Mouse (Mus musculus): ENCODE data around the gene Rbl2. TPM values are rescaled to one million over a fixed set of nuclear protein-coding genes. Genes with fewer than 3 reads are reported as not detected.
A peak's percentile ranks its signal among the peaks of the same experiment; 100 is the strongest.

The Rbl2 gene
- polyA plus RNA-seq, 1 experiment from 2014 or later, result 19.5 TPM

DNA sequence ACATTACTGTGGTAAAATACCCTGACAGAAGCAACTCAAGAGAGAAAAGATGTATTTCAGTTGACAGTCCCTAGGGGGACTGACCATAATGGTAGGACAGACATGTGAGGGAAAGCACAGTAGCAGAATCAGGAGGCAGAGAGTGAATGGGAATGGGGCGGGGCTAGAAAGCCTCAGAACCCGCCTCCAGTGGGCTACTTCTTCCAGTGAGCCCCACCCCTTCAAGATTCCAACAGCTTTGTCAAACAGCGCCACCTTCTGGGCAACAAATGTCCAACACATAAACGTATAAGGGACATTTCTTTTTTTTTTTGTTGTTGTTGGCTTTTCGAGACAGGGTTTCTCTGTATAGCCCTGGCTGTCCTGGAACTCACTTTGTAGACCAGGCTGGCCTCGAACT, 84.7 kb downstream of the Rbl2 start:
- no peaks in the 10 kb centered on the region; the same call in 1 of the 2 replicates for H3K9me3 ChIP-seq (ENCODE audit: low read depth, low read length)
- 45% methylated on average over 6 of the region's 6 CpGs for WGBS
- no peak overlapping the region for H3K4me2 ChIP-seq
- no peaks in the 10 kb centered on the region for H3K4me1 ChIP-seq (ENCODE audit: insufficient read depth)
- H3K27ac ChIP-seq (ENCODE audit: low read depth), result no peak overlapping the region
- H3K4me3 ChIP-seq (ENCODE audit: low read depth, low read length), result no peak overlapping the region
- ATAC-seq (ENCODE audit: insufficient read depth) (no peak), DNase-seq (peak; percentile 60)
- H3K9ac ChIP-seq, result no peak overlapping the region
- no peaks in the 10 kb centered on the region for H3K27me3 ChIP-seq (ENCODE audit: insufficient read depth, low read length)
- peak; percentile 53 for TF ChIP-seq CTCF (IDR thresholded peaks at IDR 0.05; ENCODE audit: low read depth)
- no peaks in the 10 kb centered on the region for H3K36me3 ChIP-seq (ENCODE audit: insufficient read depth)

DNA sequence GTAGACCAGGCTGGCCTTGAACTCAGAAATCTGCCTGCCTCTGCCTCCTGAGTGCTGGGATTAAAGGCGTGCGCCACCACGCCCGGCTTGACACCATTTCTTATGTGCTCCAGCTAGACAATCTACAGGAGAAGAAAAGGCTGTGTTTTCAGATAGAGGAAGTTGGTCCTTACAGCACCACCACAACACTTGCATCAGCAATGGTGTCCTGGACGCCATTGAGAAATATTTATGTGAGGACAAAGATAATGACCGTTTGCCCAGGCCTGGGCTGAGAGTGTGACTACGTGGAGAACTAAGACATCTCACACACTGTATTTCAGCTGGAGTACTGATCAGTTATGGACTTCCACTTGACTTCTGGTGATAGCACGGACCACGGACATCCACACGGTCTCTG, 88.8 kb downstream of the Rbl2 start:
- Histone ChIP-seq H3K36me3 (ENCODE audit: insufficient read depth) (no peaks in the 10 kb centered on the region), H3K4me3 (ENCODE audit: low read depth, low read length) (no peak overlapping the region), H3K9ac (no peak overlapping the region), H3K27me3 (ENCODE audit: insufficient read depth, low read length) (no peaks in the 10 kb centered on the region), H3K4me1 (ENCODE audit: insufficient read depth) (no peaks in the 10 kb centered on the region), H3K9me3 (ENCODE audit: low read depth, low read length) (no peaks in the 10 kb centered on the region; the same call in 1 of the 2 replicates), H3K4me2 (no peak overlapping the region), H3K27ac (ENCODE audit: low read depth) (no peak overlapping the region)
- no peak for DNase-seq
- WGBS, result 86% methylated on average over 10 of the region's 10 CpGs
- ATAC-seq (ENCODE audit: insufficient read depth), result no peak
- no peak for TF ChIP-seq CTCF (IDR thresholded peaks at IDR 0.05; ENCODE audit: low read depth)

DNA sequence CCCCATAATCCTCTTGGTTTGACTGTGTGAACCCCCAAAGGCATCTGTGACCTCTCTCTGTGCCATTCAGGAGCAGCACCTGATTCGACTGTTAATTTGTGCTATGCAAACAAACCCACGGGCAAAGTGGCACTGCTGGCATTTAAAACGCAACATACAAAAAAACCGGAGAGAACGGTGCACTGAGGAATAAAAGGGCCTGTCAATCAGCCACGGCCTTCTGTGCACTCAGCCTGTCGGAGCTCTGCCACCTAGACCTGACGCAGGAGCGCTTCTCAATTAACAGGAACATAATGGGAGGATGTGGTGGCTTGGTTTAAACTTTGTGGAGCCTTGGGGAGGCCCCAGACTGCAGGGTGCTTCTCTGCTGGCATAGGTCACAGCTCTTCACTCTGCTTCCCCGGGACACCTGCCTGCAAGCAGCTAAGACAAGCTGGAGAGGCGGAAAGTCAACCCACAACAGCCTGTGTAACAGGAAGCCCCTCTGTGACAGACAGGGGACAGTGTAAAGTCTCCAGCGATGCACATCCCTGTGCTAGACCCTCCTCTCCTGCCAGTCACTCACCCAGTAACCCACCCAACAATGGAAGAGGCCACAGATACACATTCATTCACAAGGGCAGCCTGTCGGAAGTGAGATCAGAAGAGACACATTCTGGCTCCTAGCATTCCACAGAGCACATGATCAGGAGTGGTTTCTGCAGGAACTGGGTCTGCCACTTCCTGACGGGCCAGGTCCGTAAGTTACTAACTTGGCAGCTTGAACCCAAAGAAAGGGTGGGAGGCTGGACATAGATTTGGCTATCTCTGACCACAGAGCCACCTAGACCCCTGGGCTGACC, 90.3 kb downstream of the Rbl2 start:
- Histone ChIP-seq H3K4me2 (no peak overlapping the region), H3K9me3 (ENCODE audit: low read depth, low read length) (peaks cover 4% of the 10 kb centered on the region; the same call in 1 of the 2 replicates), H3K4me3 (ENCODE audit: low read depth, low read length) (no peak overlapping the region), H3K36me3 (ENCODE audit: insufficient read depth) (no peaks in the 10 kb centered on the region), H3K4me1 (ENCODE audit: insufficient read depth) (no peaks in the 10 kb centered on the region), H3K9ac (no peak overlapping the region), H3K27ac (ENCODE audit: low read depth) (no peak overlapping the region), H3K27me3 (ENCODE audit: insufficient read depth, low read length) (no peaks in the 10 kb centered on the region)
- DNase-seq (no peak), ATAC-seq (ENCODE audit: insufficient read depth) (no peak)
- no peak for TF ChIP-seq CTCF (IDR thresholded peaks at IDR 0.05; ENCODE audit: low read depth)
- WGBS, result 56% methylated on average over 15 of the region's 15 CpGs

GRCm38 (mm10) chr8:91170152-91170551, 100.3 kb downstream of the Rbl2 start:
- H3K4me1 ChIP-seq (ENCODE audit: insufficient read depth), result peaks cover 4% of the 10 kb centered on the region; the same call in 1 of the 2 replicates
- TF ChIP-seq CTCF (IDR thresholded peaks at IDR 0.05; ENCODE audit: low read depth), result no peak
- no peak overlapping the region for H3K4me3 ChIP-seq (ENCODE audit: low read depth, low read length)
- H3K27me3 ChIP-seq (ENCODE audit: insufficient read depth, low read length), result no peaks in the 10 kb centered on the region
- H3K9me3 ChIP-seq (ENCODE audit: low read depth, low read length), result peaks cover under 1% of the 10 kb centered on the region; the same call in 1 of the 2 replicates
- DNase-seq (peak; percentile 14), ATAC-seq (ENCODE audit: insufficient read depth) (no peak)
- H3K36me3 ChIP-seq (ENCODE audit: insufficient read depth), result no peaks in the 10 kb centered on the region
- H3K9ac ChIP-seq, result no peak overlapping the region
- H3K27ac ChIP-seq (ENCODE audit: low read depth), result no peak overlapping the region
- H3K4me2 ChIP-seq, result no peak overlapping the region
- 55% methylated on average over 6 of the region's 6 CpGs for WGBS

- Histone ChIP-seq H3K4me2 (no peak overlapping the region), H3K9me3 (ENCODE audit: low read depth, low read length) (no peaks in the 10 kb centered on the region), H3K9ac (no peak overlapping the region), H3K27ac (ENCODE audit: low read depth) (no peak overlapping the region), H3K4me3 (ENCODE audit: low read depth, low read length) (no peak overlapping the region), H3K27me3 (ENCODE audit: insufficient read depth, low read length) (no peaks in the 10 kb centered on the region), H3K36me3 (ENCODE audit: insufficient read depth) (no peaks in the 10 kb centered on the region), H3K4me1 (ENCODE audit: insufficient read depth) (peaks cover 4% of the 10 kb centered on the region; the same call in 1 of the 2 replicates)
- WGBS, result 47% methylated on average over 14 of the region's 14 CpGs
- TF ChIP-seq CTCF (IDR thresholded peaks at IDR 0.05; ENCODE audit: low read depth), result no peak
- DNase-seq (no peak), ATAC-seq (ENCODE audit: insufficient read depth) (no peak)
Observed at GRCm38 (mm10) chr8:91170914-91171313, 101.1 kb downstream of the Rbl2 start.

DNA sequence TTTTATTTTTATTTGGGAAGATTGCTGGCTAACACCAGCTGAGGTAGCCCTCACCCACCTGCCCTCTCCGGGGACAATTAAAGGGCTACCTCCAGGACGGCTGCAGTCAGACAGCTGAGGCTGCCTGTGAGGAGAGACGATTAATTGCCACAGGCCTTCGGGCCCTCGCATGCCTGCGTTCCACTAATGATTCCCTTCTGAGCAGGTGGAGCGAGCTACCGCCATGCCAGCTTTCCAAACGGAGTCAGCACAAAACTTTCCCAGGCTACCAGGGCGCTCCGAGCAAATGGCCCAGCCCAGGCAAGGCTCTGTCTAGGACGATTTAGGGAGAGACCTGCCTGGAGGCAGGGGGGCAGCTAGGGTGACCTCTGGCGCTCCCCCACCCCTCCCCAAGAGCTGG, 101.7 kb downstream of the Rbl2 start:
- Histone ChIP-seq H3K36me3 (ENCODE audit: insufficient read depth) (no peaks in the 10 kb centered on the region), H3K4me2 (no peak overlapping the region), H3K9me3 (ENCODE audit: low read depth, low read length) (no peaks in the 10 kb centered on the region), H3K27ac (ENCODE audit: low read depth) (no peak overlapping the region), H3K4me3 (ENCODE audit: low read depth, low read length) (no peak overlapping the region), H3K27me3 (ENCODE audit: insufficient read depth, low read length) (no peaks in the 10 kb centered on the region), H3K9ac (no peak overlapping the region), H3K4me1 (ENCODE audit: insufficient read depth) (peaks cover 4% of the 10 kb centered on the region; the same call in 1 of the 2 replicates)
- DNase-seq (no peak), ATAC-seq (ENCODE audit: insufficient read depth) (no peak)
- WGBS, result 44% methylated on average over 13 of the region's 13 CpGs
- no peak for TF ChIP-seq CTCF (IDR thresholded peaks at IDR 0.05; ENCODE audit: low read depth)

Other genes with a start within 250 kb of the Rbl2 start
- 72.5 and 75.0 TPM in 2 replicates for gene Chd9, start 241.7 kb upstream of the Rbl2 start, polyA plus RNA-seq (2014; fragmentation: Nextera tagmentation; extraction: Ambion mirVana)
- gene Aktip, start 129.9 kb downstream of the Rbl2 start, polyA plus RNA-seq (2014; fragmentation: Nextera tagmentation; extraction: Ambion mirVana), result 60.8 and 61.7 TPM in 2 replicates
- gene Rpgrip1l, start 243.2 kb downstream of the Rbl2 start, polyA plus RNA-seq (2014; fragmentation: Nextera tagmentation; extraction: Ambion mirVana), result 10.4 and 11.6 TPM in 2 replicates
- gene Fto, start 243.5 kb downstream of the Rbl2 start, polyA plus RNA-seq (2014; fragmentation: Nextera tagmentation; extraction: Ambion mirVana), result 104 and 109 TPM in 2 replicates

Measured in lung, embryonic 14.5 days (tissue).